Mouse (Mus musculus): ENCODE measurements around the gene Atoh8. TPM values are rescaled to one million over a fixed set of nuclear protein-coding genes. Genes with fewer than 3 reads are reported as not detected.

The Atoh8 gene
- polyA plus RNA-seq, 1 experiment, result 1.9 TPM

GRCm38 (mm10) chr6:72218281-72218680, 17.1 kb downstream of the Atoh8 start:
- Histone ChIP-seq H3K4me3 (replicated peaks; ENCODE audit: control insufficient read depth, low read depth, low read length) (no peak overlapping the region), H3K4me1 (ENCODE audit: control insufficient read depth, insufficient read depth, low read length) (no peaks in the 10 kb centered on the region), H3K27ac (ENCODE audit: control insufficient read depth, insufficient read depth, low read depth, low read length, poor library complexity) (no peak overlapping the region)
- TF ChIP-seq CTCF (IDR thresholded peaks at IDR 0.05; ENCODE audit: control insufficient read depth, insufficient read depth, low read length) (no peak), POLR2A (IDR thresholded peaks at IDR 0.05; ENCODE audit: borderline replicate concordance, control insufficient read depth, low read depth, low read length) (no peak)
- 82% methylated on average over 4 of the region's 4 CpGs for WGBS

GRCm38 (mm10) chr6:72217415-72217784, 18.0 kb downstream of the Atoh8 start:
- whole genome bisulfite sequencing, result 73% methylated on average over 6 of the region's 6 CpGs
- no peak overlapping the region for H3K4me3 ChIP-seq (replicated peaks; ENCODE audit: control insufficient read depth, low read depth, low read length)
- H3K4me1 ChIP-seq (ENCODE audit: control insufficient read depth, insufficient read depth, low read length), result no peaks in the 10 kb centered on the region
- TF ChIP-seq POLR2A (IDR thresholded peaks at IDR 0.05; ENCODE audit: borderline replicate concordance, control insufficient read depth, low read depth, low read length) (no peak), CTCF (IDR thresholded peaks at IDR 0.05; ENCODE audit: control insufficient read depth, insufficient read depth, low read length) (no peak)
- H3K27ac ChIP-seq (ENCODE audit: control insufficient read depth, insufficient read depth, low read depth, low read length, poor library complexity), result no peak overlapping the region

DNA sequence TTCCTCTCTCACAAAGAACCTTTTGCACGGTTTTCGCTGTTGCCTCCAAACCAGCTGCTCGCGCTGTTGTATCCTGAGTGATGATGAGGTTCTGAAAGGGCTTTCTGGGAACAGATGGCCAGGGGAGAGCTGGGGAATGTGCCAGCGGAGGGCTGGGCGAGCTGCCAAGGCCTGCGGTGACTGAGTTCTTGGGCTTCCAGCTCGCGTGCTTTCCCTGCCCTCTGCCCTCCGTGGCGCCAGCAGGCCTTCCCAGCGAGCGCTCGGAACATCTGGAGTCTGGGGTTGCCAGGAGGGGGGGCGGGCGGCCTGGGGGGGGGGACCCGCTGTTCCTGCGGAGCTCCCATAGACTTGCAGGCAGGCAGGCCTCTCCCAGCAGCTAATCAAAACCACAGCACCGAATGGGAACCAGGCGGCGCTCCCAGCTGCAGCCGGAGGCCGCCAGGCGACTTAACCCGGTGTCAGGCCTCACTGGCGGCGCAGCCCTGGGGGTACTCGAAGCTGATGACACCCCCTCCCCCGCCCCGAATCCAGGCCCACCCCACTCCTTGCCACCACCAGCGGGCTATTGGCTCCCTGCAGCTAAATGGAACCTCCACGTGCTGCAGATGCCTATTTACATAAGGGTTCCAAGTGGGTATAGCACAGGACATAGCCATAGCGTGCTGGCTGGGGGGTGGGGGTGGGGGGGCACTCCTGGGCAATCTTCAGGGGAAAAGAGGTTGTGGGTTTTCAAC, 18.5 kb downstream of the Atoh8 start:
- Histone ChIP-seq H3K4me3 (replicated peaks; ENCODE audit: control insufficient read depth, low read depth, low read length) (no peak overlapping the region), H3K27ac (ENCODE audit: control insufficient read depth, insufficient read depth, low read depth, low read length, poor library complexity) (no peak overlapping the region), H3K4me1 (ENCODE audit: control insufficient read depth, insufficient read depth, low read length) (no peaks in the 10 kb centered on the region)
- WGBS, result 1% methylated on average over 33 of the region's 33 CpGs
- TF ChIP-seq POLR2A (IDR thresholded peaks at IDR 0.05; ENCODE audit: borderline replicate concordance, control insufficient read depth, low read depth, low read length), result no peak
- TF ChIP-seq CTCF (IDR thresholded peaks at IDR 0.05; ENCODE audit: control insufficient read depth, insufficient read depth, low read length), result no peak

DNA sequence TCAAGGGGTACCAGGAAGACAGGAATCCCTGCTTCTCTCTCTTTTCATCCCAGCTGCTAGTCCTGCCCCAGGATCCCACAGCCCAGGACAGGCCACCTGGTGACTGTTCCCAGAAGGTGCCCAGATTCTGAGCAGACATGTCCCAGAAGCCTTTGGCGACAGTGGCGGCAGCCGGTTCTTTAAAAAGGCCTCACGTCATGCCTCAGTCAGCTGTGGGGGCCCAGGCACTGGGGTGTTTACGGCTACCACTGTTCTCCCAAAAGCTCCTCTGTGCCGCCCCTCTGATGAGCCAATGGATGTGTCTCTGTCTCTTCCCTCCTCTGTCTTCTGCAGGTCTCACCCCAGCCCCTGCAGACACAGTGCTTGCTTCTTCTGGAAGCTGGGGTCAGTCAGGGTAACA, 19.8 kb downstream of the Atoh8 start:
- 83% methylated on average over 6 of the region's 6 CpGs for WGBS
- Histone ChIP-seq H3K4me1 (ENCODE audit: control insufficient read depth, insufficient read depth, low read length) (no peaks in the 10 kb centered on the region), H3K27ac (ENCODE audit: control insufficient read depth, insufficient read depth, low read depth, low read length, poor library complexity) (no peak overlapping the region), H3K4me3 (replicated peaks; ENCODE audit: control insufficient read depth, low read depth, low read length) (no peak overlapping the region)
- TF ChIP-seq CTCF (IDR thresholded peaks at IDR 0.05; ENCODE audit: control insufficient read depth, insufficient read depth, low read length) (no peak), POLR2A (IDR thresholded peaks at IDR 0.05; ENCODE audit: borderline replicate concordance, control insufficient read depth, low read depth, low read length) (no peak)

DNA sequence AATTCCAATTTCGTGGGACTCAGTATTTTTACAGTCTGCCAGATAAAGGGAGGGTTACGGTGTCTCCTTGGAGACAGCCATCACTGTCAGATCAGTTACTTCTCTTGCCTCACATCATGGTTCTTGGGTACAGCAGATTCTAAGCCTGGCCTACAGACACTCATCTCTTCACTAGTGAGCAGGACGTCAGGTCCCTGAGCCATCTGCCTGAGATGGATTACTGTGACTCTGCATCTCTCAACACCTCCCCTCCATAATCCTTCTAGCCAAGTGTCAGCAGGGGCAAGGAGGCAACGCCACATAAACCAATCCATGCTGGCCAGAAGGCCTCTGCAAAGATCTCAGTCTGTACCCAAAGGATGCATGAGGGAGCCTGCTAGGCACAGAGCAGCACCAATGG, 24.0 kb downstream of the Atoh8 start:
- TF ChIP-seq CTCF (IDR thresholded peaks at IDR 0.05; ENCODE audit: control insufficient read depth, insufficient read depth, low read length) (no peak), POLR2A (IDR thresholded peaks at IDR 0.05; ENCODE audit: borderline replicate concordance, control insufficient read depth, low read depth, low read length) (no peak)
- H3K4me1 ChIP-seq (ENCODE audit: control insufficient read depth, insufficient read depth, low read length), result no peaks in the 10 kb centered on the region
- WGBS, result 74% methylated on average over 4 of the region's 4 CpGs
- no peak overlapping the region for H3K27ac ChIP-seq (ENCODE audit: control insufficient read depth, insufficient read depth, low read depth, low read length, poor library complexity)
- H3K4me3 ChIP-seq (replicated peaks; ENCODE audit: control insufficient read depth, low read depth, low read length), result no peak overlapping the region

DNA sequence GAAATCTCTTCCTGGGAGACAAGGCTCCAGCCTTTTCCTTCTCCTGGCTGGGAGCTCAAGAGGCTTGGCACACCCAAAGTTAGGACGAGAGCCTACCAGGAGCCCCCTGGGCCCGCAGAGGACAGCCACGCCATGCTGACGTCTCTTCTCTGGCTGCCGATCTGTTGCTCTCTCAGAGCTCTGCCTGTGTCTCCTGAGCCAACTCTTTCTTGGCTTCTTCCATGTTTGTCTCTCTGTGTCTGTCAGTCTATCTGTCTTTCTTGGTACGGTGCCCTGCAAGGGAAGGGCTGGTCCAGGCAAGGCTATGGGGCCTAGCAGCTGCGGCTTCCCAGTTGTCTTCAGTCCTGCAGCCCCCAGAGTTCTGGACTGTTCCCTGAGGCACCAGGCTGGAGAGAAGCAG, 24.6 kb downstream of the Atoh8 start:
- 89% methylated on average over 7 of the region's 7 CpGs for WGBS
- TF ChIP-seq CTCF (IDR thresholded peaks at IDR 0.05; ENCODE audit: control insufficient read depth, insufficient read depth, low read length), result no peak
- no peak for TF ChIP-seq POLR2A (IDR thresholded peaks at IDR 0.05; ENCODE audit: borderline replicate concordance, control insufficient read depth, low read depth, low read length)
- no peak overlapping the region for H3K27ac ChIP-seq (ENCODE audit: control insufficient read depth, insufficient read depth, low read depth, low read length, poor library complexity)
- H3K4me1 ChIP-seq (ENCODE audit: control insufficient read depth, insufficient read depth, low read length), result no peaks in the 10 kb centered on the region
- no peak overlapping the region for H3K4me3 ChIP-seq (replicated peaks; ENCODE audit: control insufficient read depth, low read depth, low read length)

DNA sequence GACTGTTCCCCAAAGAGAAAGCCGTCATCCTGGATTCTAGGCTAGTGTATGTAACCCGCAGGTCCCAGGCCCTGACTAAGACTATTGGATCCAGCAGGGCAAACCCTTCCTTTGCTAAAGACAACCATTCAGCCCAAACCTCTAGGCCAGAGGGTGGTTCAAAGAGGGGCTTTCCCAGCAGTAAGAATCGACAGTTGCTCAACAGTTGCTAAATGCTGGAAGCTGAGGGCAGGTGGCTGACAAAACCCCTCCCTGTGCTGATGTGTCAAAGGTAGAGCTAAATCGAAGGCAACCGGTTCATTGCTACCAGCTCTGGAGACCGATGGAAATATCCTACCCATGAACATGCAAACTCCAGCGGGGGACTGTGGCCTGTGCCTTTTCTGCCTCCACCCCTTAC, 25.6 kb downstream of the Atoh8 start:
- TF ChIP-seq CTCF (IDR thresholded peaks at IDR 0.05; ENCODE audit: control insufficient read depth, insufficient read depth, low read length) (no peak), POLR2A (IDR thresholded peaks at IDR 0.05; ENCODE audit: borderline replicate concordance, control insufficient read depth, low read depth, low read length) (no peak)
- no peaks in the 10 kb centered on the region for H3K4me1 ChIP-seq (ENCODE audit: control insufficient read depth, insufficient read depth, low read length)
- no peak overlapping the region for H3K4me3 ChIP-seq (replicated peaks; ENCODE audit: control insufficient read depth, low read depth, low read length)
- no peak overlapping the region for H3K27ac ChIP-seq (ENCODE audit: control insufficient read depth, insufficient read depth, low read depth, low read length, poor library complexity)
- WGBS, result 80% methylated on average over 7 of the region's 7 CpGs

DNA sequence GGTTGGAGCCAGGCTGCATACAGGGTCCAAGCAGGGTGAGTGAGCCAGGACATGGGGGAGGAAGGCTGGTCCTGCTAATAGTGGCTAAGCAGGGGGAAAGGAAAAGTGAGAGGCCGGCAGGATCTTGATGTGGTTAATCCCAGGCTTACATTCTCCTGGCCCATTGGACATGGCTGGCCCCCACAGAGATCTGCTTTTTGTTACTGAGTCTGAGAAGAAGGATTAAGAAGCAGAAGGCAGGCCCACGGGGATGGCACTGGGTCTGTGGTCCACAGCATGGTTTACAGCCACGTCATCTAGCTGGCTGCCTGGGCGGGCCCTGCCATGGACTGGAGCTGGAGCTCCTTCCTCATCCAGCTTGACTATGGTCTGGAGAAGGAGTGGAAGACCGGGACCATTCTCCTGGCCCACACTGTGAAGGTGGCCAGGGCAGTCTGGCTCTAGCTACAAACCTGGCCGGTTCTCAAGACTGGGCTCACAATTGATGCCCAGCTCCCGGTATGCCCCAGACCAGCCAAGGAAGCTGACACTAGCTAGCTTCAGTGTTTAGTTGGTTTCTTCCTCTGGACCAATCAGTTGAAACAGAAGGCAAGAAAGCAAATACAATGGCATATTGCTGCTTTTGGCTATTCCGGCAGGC, 26.9 kb downstream of the Atoh8 start:
- TF ChIP-seq CTCF (IDR thresholded peaks at IDR 0.05; ENCODE audit: control insufficient read depth, insufficient read depth, low read length), result no peak
- no peak for TF ChIP-seq POLR2A (IDR thresholded peaks at IDR 0.05; ENCODE audit: borderline replicate concordance, control insufficient read depth, low read depth, low read length)
- Histone ChIP-seq H3K4me1 (ENCODE audit: control insufficient read depth, insufficient read depth, low read length) (no peaks in the 10 kb centered on the region), H3K4me3 (replicated peaks; ENCODE audit: control insufficient read depth, low read depth, low read length) (no peak overlapping the region), H3K27ac (ENCODE audit: control insufficient read depth, insufficient read depth, low read depth, low read length, poor library complexity) (no peak overlapping the region)
- 81% methylated on average over 8 of the region's 8 CpGs for WGBS

Measured in bone marrow, adult 2 months (tissue).